Mouse (Mus musculus) CH12.LX (cell line): ENCODE measurements around the gene Syngap1. TPM values are rescaled to one million over a fixed set of nuclear protein-coding genes. Genes with fewer than 3 reads are reported as not detected.

Experiments
- DNase-seq: peaks from one replicate; pipeline ENCODE4 v3.0.0-alpha.2; 2013; ENCODE audit errors: extremely low read depth
- H3K27ac ChIP-seq: 2 replicates; pipeline ENCODE4 v1.5.1; 2012; ENCODE audit warnings: low read depth, mild to moderate bottlenecking, control low read depth, moderate library complexity; ENCODE audit not compliant: insufficient read depth
- H3K27me3 ChIP-seq: replicated peaks from 2 replicates; pipeline ENCODE3; 2012; ENCODE audit warnings: inconsistent platforms
- H3K36me3 ChIP-seq, 2 experiments: replicated peaks in 1 of 2; 2 replicates each; pipeline versions ENCODE3 to v1.6.1; 2012; ENCODE audit warnings: inconsistent platforms in 1 of 2, low read length in 1 of 2, mild to moderate bottlenecking in 1 of 2, mixed read lengths in 1 of 2, moderate library complexity in 1 of 2; ENCODE audit not compliant: control insufficient read depth in 1 of 2, insufficient read depth in 1 of 2
- H3K4me1 ChIP-seq, 2 experiments: 2 replicates each; pipeline ENCODE4 v1.6.1; 2012; ENCODE audit warnings: inconsistent platforms in 1 of 2, moderate library complexity in 1 of 2; ENCODE audit not compliant: insufficient read depth in 2 of 2, control insufficient read depth in 1 of 2
- H3K4me2 ChIP-seq: 2 replicates; pipeline ENCODE4 v1.6.1; 2012; ENCODE audit warnings: low read depth, mild to moderate bottlenecking, control low read depth; ENCODE audit not compliant: poor library complexity, insufficient read depth, severe bottlenecking
- H3K4me3 ChIP-seq, 3 experiments: fragments of 150-350 bp in 1 of 3; sonication (generic) in 1 of 3; replicated peaks in 1 of 3; 2 replicates each; pipeline versions ENCODE3 to v1.5.1; 2011 to 2012; ENCODE audit warnings: low read depth in 2 of 3, low read length in 2 of 3, mild to moderate bottlenecking in 2 of 3, moderate library complexity in 2 of 3, control low read depth in 1 of 3, improper control_type of control experiment in 1 of 3, inconsistent platforms in 1 of 3, mixed read lengths in 1 of 3; ENCODE audit not compliant: poor library complexity in 1 of 3
- H3K79me2 ChIP-seq: replicated peaks from 2 replicates; pipeline ENCODE4 v1.6.1; 2012; ENCODE audit warnings: mild to moderate bottlenecking, moderate library complexity; ENCODE audit not compliant: control insufficient read depth, poor library complexity, insufficient read depth, severe bottlenecking; ENCODE audit errors: extremely low read depth
- H3K9ac ChIP-seq: 2 replicates; pipeline ENCODE4 v1.6.1; 2012; ENCODE audit warnings: low read depth, mild to moderate bottlenecking, control low read depth, moderate library complexity; ENCODE audit not compliant: insufficient read depth
- H3K9me3 ChIP-seq: replicated peaks from 2 replicates; pipeline ENCODE3; 2012; ENCODE audit warnings: low read length, inconsistent platforms, mixed read lengths
- BHLHE40 ChIP-seq: IDR thresholded peaks from 2 replicates; pipeline ENCODE4 v1.6.1; 2011; ENCODE audit warnings: mild to moderate bottlenecking, low read depth, low read length, improper control_type of control experiment
- CHD1 ChIP-seq: IDR thresholded peaks from 2 replicates; pipeline ENCODE4 v1.6.1; 2012; ENCODE audit warnings: low read depth, low read length, improper control_type of control experiment, inconsistent platforms
- CHD2 ChIP-seq: IDR thresholded peaks from 2 replicates; pipeline ENCODE4 v1.6.1; 2011; ENCODE audit warnings: low read length, improper control_type of control experiment
- E2F4 ChIP-seq: IDR thresholded peaks from 2 replicates; pipeline ENCODE4 v1.6.1; 2011; ENCODE audit warnings: low read depth, low read length, improper control_type of control experiment; ENCODE audit not compliant: insufficient replicate concordance
- ELF1 ChIP-seq: IDR thresholded peaks from 2 replicates; pipeline ENCODE4 v1.6.1; 2014; ENCODE audit warnings: low read depth, mild to moderate bottlenecking, inconsistent platforms, low read length, improper control_type of control experiment
- HCFC1 ChIP-seq: IDR thresholded peaks from 2 replicates; pipeline ENCODE4 v1.6.1; 2012; ENCODE audit warnings: low read depth, mild to moderate bottlenecking, inconsistent platforms, low read length, improper control_type of control experiment
- IRF4 ChIP-seq: IDR thresholded peaks from 2 replicates; pipeline ENCODE4 v1.6.1; 2014; ENCODE audit warnings: low read depth, mild to moderate bottlenecking, inconsistent platforms, low read length, improper control_type of control experiment
- JUN ChIP-seq: IDR thresholded peaks from 2 replicates; pipeline ENCODE4 v1.6.1; 2011; ENCODE audit warnings: low read depth, mild to moderate bottlenecking, low read length, improper control_type of control experiment, moderate library complexity; ENCODE audit not compliant: insufficient read depth
- JUND ChIP-seq: conservative IDR thresholded peaks from 2 replicates; pipeline ENCODE4 v1.6.1; 2011; ENCODE audit warnings: low read depth, low read length, improper control_type of control experiment
- MAFK ChIP-seq: IDR thresholded peaks from 2 replicates; pipeline ENCODE4 v1.6.1; 2011; ENCODE audit warnings: low read length, improper control_type of control experiment; ENCODE audit not compliant: insufficient replicate concordance
- MAX ChIP-seq: IDR thresholded peaks from 2 replicates; pipeline ENCODE4 v1.6.1; 2011; ENCODE audit warnings: low read length, improper control_type of control experiment
- MEF2A ChIP-seq: IDR thresholded peaks from 2 replicates; pipeline ENCODE4 v1.6.1; 2014; ENCODE audit warnings: low read depth, mild to moderate bottlenecking, inconsistent platforms, low read length, improper control_type of control experiment, borderline replicate concordance
- MXI1 ChIP-seq: IDR thresholded peaks from 2 replicates; pipeline ENCODE4 v1.6.1; 2011; ENCODE audit warnings: mild to moderate bottlenecking, low read depth, low read length, improper control_type of control experiment
- MYC ChIP-seq: IDR thresholded peaks from 2 replicates; pipeline ENCODE4 v1.6.1; 2011; ENCODE audit warnings: low read depth, mild to moderate bottlenecking, improper control_type of control experiment, low read length
- POLR2A ChIP-seq: IDR thresholded peaks from 2 replicates; pipeline ENCODE4 v1.6.1; 2011; ENCODE audit warnings: low read depth, mild to moderate bottlenecking, improper control_type of control experiment, low read length
- POLR2AphosphoS2 ChIP-seq: IDR thresholded peaks from 2 replicates; pipeline ENCODE4 v1.6.1; 2011; ENCODE audit warnings: low read depth, low read length, improper control_type of control experiment
- RAD21 ChIP-seq: IDR thresholded peaks from 2 replicates; pipeline ENCODE4 v1.6.1; 2011; ENCODE audit warnings: low read depth, mild to moderate bottlenecking, low read length, improper control_type of control experiment, moderate library complexity
- SIN3A ChIP-seq: IDR thresholded peaks from 2 replicates; pipeline ENCODE4 v1.6.1; 2012; ENCODE audit warnings: low read length, improper control_type of control experiment, inconsistent platforms
- TBP ChIP-seq: conservative IDR thresholded peaks from 2 replicates; pipeline ENCODE4 v1.6.1; 2011; ENCODE audit warnings: low read depth, low read length, improper control_type of control experiment
- USF1 ChIP-seq: IDR thresholded peaks from 2 replicates; pipeline ENCODE4 v1.6.1; 2014; ENCODE audit warnings: low read depth, mild to moderate bottlenecking, inconsistent platforms, low read length, improper control_type of control experiment
- ZKSCAN1 ChIP-seq: IDR thresholded peaks from 2 replicates; pipeline ENCODE4 v1.6.1; 2012; ENCODE audit warnings: low read depth, inconsistent platforms, low read length, improper control_type of control experiment, borderline replicate concordance
- ZMIZ1 ChIP-seq: IDR thresholded peaks from 2 replicates; pipeline ENCODE4 v1.6.1; 2012; ENCODE audit warnings: low read depth, mild to moderate bottlenecking, inconsistent platforms, low read length, improper control_type of control experiment
- ZNF384 ChIP-seq: IDR thresholded peaks from 2 replicates; pipeline ENCODE4 v1.6.1; 2012; ENCODE audit warnings: low read depth, low read length, improper control_type of control experiment, inconsistent platforms
- dilution Hi-C: fragments of 300-500 bp; cut with MboI; formaldehyde crosslinking; loops from 2 replicates; pipeline ENCODE4 v1.14.3; 2020; ENCODE audit warnings: low sequenced_read_pairs; ENCODE audit not compliant: extremely low pct_unique_long_range_greater_than_20kb, extremely low pct_ligation_motif_present
- in situ Hi-C: fragments of 300-500 bp; cut with MboI; formaldehyde crosslinking; loops from 3 replicates; pipeline ENCODE4 v1.14.3; 2019; ENCODE audit warnings: low sequenced_read_pairs, low pct_ligation_motif_present, low pct_unique_long_range_greater_than_20kb, mixed read lengths
- polyA plus RNA-seq: library from polyadenylated mRNA; unstranded; fragments of >175 nt; gene quantifications from 2 replicates; pipeline ENCODE4 v1.2.1, GENCODE M21; 2012; ENCODE audit warnings: low read depth; ENCODE audit not compliant: insufficient read length
- total RNA-seq, 2 experiments: library from RNA; depleted of rRNA; stranded (reverse); fragments of 300-350 nt in 1 of 2; fragments of >200 nt in 1 of 2; gene quantifications; 2 replicates each; pipeline ENCODE4 v1.2.3; 2012 to 2014

Syngap1 gene
- total and polyA plus RNA-seq, 3 experiments, result 1.3 to 2.4 TPM; not detected in 1

DNA sequence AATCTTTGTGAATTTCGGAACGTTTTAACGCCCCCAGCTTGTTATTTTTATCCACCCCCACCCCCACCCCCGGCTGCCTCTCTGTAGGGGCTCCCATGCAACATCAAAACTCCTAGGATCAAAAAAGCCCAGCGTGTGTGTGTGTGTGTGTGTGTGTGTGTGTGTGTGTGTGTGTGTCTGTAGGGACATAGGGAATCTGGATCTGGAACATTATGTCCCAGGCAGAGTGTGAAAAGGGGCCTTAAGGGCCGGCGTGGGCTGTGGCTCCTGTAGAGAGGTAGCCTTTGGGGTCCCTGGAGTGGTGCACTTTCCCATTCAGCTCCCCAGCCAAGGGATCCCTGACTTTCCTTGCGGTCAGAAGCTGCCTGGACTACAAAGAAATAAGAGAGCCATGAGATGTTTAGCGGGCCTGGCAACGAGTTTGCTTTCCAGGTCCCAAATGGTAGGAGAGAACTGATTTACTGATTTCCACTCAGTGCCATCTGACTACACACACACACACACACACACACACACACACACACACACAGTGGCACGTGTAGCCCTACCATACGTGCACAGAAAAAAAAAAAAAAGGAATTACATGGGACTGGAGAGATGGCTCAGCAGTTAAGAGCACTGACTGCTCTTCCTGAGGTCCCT lies 77.6 kb downstream of the Syngap1 start:
- dilution Hi-C loops, result no loop called here
- TF ChIP-seq MEF2A (0 out of 2 replicates have a peak, but pooled peaks have one; percentile 17), POLR2A (no peak), RAD21 (no peak), MXI1 (no peak), TBP (no peak), ELF1 (no peak), POLR2AphosphoS2 (no peak), MYC (no peak), JUN (no peak), HCFC1 (no peak), SIN3A (no peak), IRF4 (no peak), ZMIZ1 (no peak), ZNF384 (no peak), MAFK (no peak), BHLHE40 (0 out of 2 replicates have a peak, but pooled peaks have one; percentile 8), CHD2 (peak; percentile 29; the same call in 1 of the 2 replicates), USF1 (no peak), MAX (no peak), E2F4 (no peak), CHD1 (no peak), JUND (no peak), ZKSCAN1 (no peak)
- no peak for DNase-seq
- peak overlapping the region; percentile 39; the same call in 1 of the 2 replicates for H3K9ac ChIP-seq
- H3K4me2 ChIP-seq, result peak overlapping the region; percentile 53
- H3K4me3 ChIP-seq, result peak overlapping the region; percentile 42 to 64 (median 63)
- peaks cover 0 to 33% of the 10 kb centered on the region in 2 experiments; a peak in 3 of 4 replicates for H3K4me1 ChIP-seq
- H3K27me3 ChIP-seq, result no peaks in the 10 kb centered on the region
- peaks cover 34 to 41% of the 10 kb centered on the region in 2 experiments for H3K36me3 ChIP-seq
- in situ Hi-C loops, result no loop called here
- H3K27ac ChIP-seq, result no peak overlapping the region; the same call in 1 of the 2 replicates
- H3K79me2 ChIP-seq, result no peaks in the 10 kb centered on the region
- H3K9me3 ChIP-seq, result no peaks in the 10 kb centered on the region
